Mouse (Mus musculus): ENCODE results near the gene Slc27a1. TPM values are rescaled to one million over a fixed set of nuclear protein-coding genes. Genes with fewer than 3 reads are reported as not detected.
A peak's percentile ranks its signal among the peaks of the same experiment; 100 is the strongest.

Slc27a1 gene
- total and polyA plus RNA-seq, 2 experiments from 2014 or later, result 68.5 to 178 TPM

- Histone ChIP-seq H3K27me3 (ENCODE audit: control insufficient read depth, insufficient read depth, low read length) (no peaks in the 10 kb centered on the region), H3K9ac (replicated peaks; ENCODE audit: low read depth, low read length) (no peak overlapping the region), H3K9me3 (replicated peaks; ENCODE audit: control insufficient read depth, low read length) (no peaks in the 10 kb centered on the region), H3K4me2 (ENCODE audit: low read depth, low read length) (no peak overlapping the region), H3K4me1 (ENCODE audit: control insufficient read depth, insufficient read depth) (peaks cover 10% of the 10 kb centered on the region), H3K36me3 (replicated peaks; ENCODE audit: control insufficient read depth, insufficient read depth, low read length) (peaks cover 40% of the 10 kb centered on the region), H3K27ac (ENCODE audit: low read depth) (no peak overlapping the region), H3K4me3 (ENCODE audit: low read depth, low read length) (no peak overlapping the region)
- WGBS, result 54% methylated on average over 4 of the region's 4 CpGs
- DNase-seq (ENCODE audit: low spot score) (no peak), ATAC-seq (ENCODE audit: insufficient read depth, low read depth) (no peak)
- TF ChIP-seq CTCF (IDR thresholded peaks at IDR 0.05; ENCODE audit: low read depth) (no peak), EP300 (IDR thresholded peaks at IDR 0.05; ENCODE audit: low read depth) (no peak)
Observed at GRCm38 (mm10) chr8:71613418-71613817, 44.7 kb downstream of the Slc27a1 start.

GRCm38 (mm10) chr8:71619786-71620185 is 51.1 kb downstream of the Slc27a1 start:
- no peak overlapping the region for H3K4me3 ChIP-seq (ENCODE audit: low read depth, low read length)
- H3K36me3 ChIP-seq (replicated peaks; ENCODE audit: control insufficient read depth, insufficient read depth, low read length), result peaks cover 96% of the 10 kb centered on the region
- 95% methylated on average over 2 of the region's 2 CpGs for WGBS
- no peak for ATAC-seq (ENCODE audit: insufficient read depth, low read depth)
- no peaks in the 10 kb centered on the region for H3K27me3 ChIP-seq (ENCODE audit: control insufficient read depth, insufficient read depth, low read length)
- H3K9me3 ChIP-seq (replicated peaks; ENCODE audit: control insufficient read depth, low read length), result peaks cover 20% of the 10 kb centered on the region
- no peak for TF ChIP-seq CTCF (IDR thresholded peaks at IDR 0.05; ENCODE audit: low read depth)
- no peak for TF ChIP-seq EP300 (IDR thresholded peaks at IDR 0.05; ENCODE audit: low read depth)
- no peak overlapping the region for H3K9ac ChIP-seq (replicated peaks; ENCODE audit: low read depth, low read length)
- no peak overlapping the region for H3K4me2 ChIP-seq (ENCODE audit: low read depth, low read length)
- DNase-seq (ENCODE audit: low spot score), result no peak
- H3K27ac ChIP-seq (ENCODE audit: low read depth), result no peak overlapping the region
- H3K4me1 ChIP-seq (ENCODE audit: control insufficient read depth, insufficient read depth), result no peaks in the 10 kb centered on the region

GRCm38 (mm10) chr8:71625088-71625487 is 56.4 kb downstream of the Slc27a1 start:
- Histone ChIP-seq H3K9ac (replicated peaks; ENCODE audit: low read depth, low read length) (no peak overlapping the region), H3K36me3 (replicated peaks; ENCODE audit: control insufficient read depth, insufficient read depth, low read length) (peaks cover 61% of the 10 kb centered on the region), H3K4me2 (ENCODE audit: low read depth, low read length) (no peak overlapping the region), H3K4me1 (ENCODE audit: control insufficient read depth, insufficient read depth) (peaks cover 15% of the 10 kb centered on the region), H3K27me3 (ENCODE audit: control insufficient read depth, insufficient read depth, low read length) (peaks cover 7% of the 10 kb centered on the region), H3K27ac (ENCODE audit: low read depth) (no peak overlapping the region), H3K9me3 (replicated peaks; ENCODE audit: control insufficient read depth, low read length) (peaks cover 20% of the 10 kb centered on the region), H3K4me3 (ENCODE audit: low read depth, low read length) (no peak overlapping the region)
- no peak for ATAC-seq (ENCODE audit: insufficient read depth, low read depth)
- no peak for TF ChIP-seq CTCF (IDR thresholded peaks at IDR 0.05; ENCODE audit: low read depth)
- TF ChIP-seq EP300 (IDR thresholded peaks at IDR 0.05; ENCODE audit: low read depth), result no peak
- no peak for DNase-seq (ENCODE audit: low spot score)
- 83% methylated on average over 1 of the region's 1 CpGs for WGBS

- Histone ChIP-seq H3K4me2 (ENCODE audit: low read depth, low read length) (no peak overlapping the region), H3K9ac (replicated peaks; ENCODE audit: low read depth, low read length) (no peak overlapping the region), H3K27ac (ENCODE audit: low read depth) (peak overlapping the region; percentile 88), H3K4me3 (ENCODE audit: low read depth, low read length) (no peak overlapping the region), H3K27me3 (ENCODE audit: control insufficient read depth, insufficient read depth, low read length) (peaks cover 16% of the 10 kb centered on the region), H3K9me3 (replicated peaks; ENCODE audit: control insufficient read depth, low read length) (peaks cover 20% of the 10 kb centered on the region), H3K36me3 (replicated peaks; ENCODE audit: control insufficient read depth, insufficient read depth, low read length) (peaks cover 44% of the 10 kb centered on the region), H3K4me1 (ENCODE audit: control insufficient read depth, insufficient read depth) (peaks cover 15% of the 10 kb centered on the region)
- WGBS, result 86% methylated on average over 9 of the region's 9 CpGs
- no peak for TF ChIP-seq EP300 (IDR thresholded peaks at IDR 0.05; ENCODE audit: low read depth)
- TF ChIP-seq CTCF (IDR thresholded peaks at IDR 0.05; ENCODE audit: low read depth), result no peak
- ATAC-seq (ENCODE audit: insufficient read depth, low read depth) (no peak), DNase-seq (ENCODE audit: low spot score) (no peak)
Observed at GRCm38 (mm10) chr8:71626753-71627152, 58.1 kb downstream of the Slc27a1 start.

- Histone ChIP-seq H3K9ac (replicated peaks; ENCODE audit: low read depth, low read length) (no peak overlapping the region), H3K4me2 (ENCODE audit: low read depth, low read length) (no peak overlapping the region), H3K36me3 (replicated peaks; ENCODE audit: control insufficient read depth, insufficient read depth, low read length) (peaks cover 37% of the 10 kb centered on the region), H3K4me1 (ENCODE audit: control insufficient read depth, insufficient read depth) (peaks cover 15% of the 10 kb centered on the region), H3K27me3 (ENCODE audit: control insufficient read depth, insufficient read depth, low read length) (peaks cover 17% of the 10 kb centered on the region), H3K9me3 (replicated peaks; ENCODE audit: control insufficient read depth, low read length) (peaks cover 14% of the 10 kb centered on the region), H3K27ac (ENCODE audit: low read depth) (peak overlapping the region; percentile 88), H3K4me3 (ENCODE audit: low read depth, low read length) (no peak overlapping the region)
- 37% methylated on average over 9 of the region's 9 CpGs for WGBS
- ATAC-seq (ENCODE audit: insufficient read depth, low read depth), result peak; percentile 39; the same call in 1 of the 2 replicates
- TF ChIP-seq EP300 (IDR thresholded peaks at IDR 0.05; ENCODE audit: low read depth), result no peak
- peak; percentile 4; the same call in 1 of the 2 replicates for TF ChIP-seq CTCF (IDR thresholded peaks at IDR 0.05; ENCODE audit: low read depth)
- peak; percentile 40 for DNase-seq (ENCODE audit: low spot score)
Observed at GRCm38 (mm10) chr8:71627265-71628099, 58.8 kb downstream of the Slc27a1 start.

Data from heart, postnatal 0 days (tissue).